Mouse (Mus musculus) left cerebral cortex, adult 9 months (tissue): ENCODE measurements around the gene Camk2g.

Source experiments
- DNase-seq, 2 experiments: peaks; one replicate each; pipeline ENCODE4 v3.0.0; 2022; ENCODE audit warnings: low spot score in 2 of 2

Camk2g gene

DNA sequence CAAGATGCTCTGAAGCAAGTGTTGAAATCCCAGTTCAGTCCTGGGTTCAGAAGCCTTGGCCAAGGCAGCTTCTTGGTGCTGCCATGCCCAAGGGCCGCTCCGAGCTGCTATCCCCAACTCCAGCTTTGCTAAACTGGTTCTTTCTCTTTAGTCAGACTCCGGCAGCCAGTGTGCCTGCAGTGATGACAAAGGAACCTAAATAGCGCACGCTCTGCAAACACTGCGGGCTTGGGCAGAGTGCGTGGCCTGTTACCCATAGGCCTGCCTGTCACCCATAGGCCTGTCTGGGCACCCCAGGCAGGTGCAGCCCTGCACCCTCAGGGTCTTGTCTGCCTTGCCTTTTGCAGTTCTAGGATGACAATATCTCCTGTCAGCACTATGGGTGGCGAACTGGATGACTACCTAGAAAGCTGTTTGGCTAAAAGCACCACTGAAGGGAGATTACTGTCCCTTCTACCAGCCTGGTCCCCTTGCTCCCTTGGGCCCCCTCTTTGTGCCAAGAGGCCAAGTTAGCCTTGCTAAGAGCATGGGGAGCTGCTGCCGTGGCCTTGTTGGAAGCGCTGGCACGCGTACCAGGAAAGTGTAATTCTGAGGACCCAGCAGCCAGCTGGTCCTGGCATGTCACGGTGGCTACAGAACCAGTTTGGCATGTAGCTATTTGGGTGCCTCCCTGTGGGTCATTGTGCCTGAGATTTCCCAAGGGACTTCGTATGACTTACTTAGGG, 12.4 kb upstream of the Camk2g start:
- DNase-seq = no peak

DNA sequence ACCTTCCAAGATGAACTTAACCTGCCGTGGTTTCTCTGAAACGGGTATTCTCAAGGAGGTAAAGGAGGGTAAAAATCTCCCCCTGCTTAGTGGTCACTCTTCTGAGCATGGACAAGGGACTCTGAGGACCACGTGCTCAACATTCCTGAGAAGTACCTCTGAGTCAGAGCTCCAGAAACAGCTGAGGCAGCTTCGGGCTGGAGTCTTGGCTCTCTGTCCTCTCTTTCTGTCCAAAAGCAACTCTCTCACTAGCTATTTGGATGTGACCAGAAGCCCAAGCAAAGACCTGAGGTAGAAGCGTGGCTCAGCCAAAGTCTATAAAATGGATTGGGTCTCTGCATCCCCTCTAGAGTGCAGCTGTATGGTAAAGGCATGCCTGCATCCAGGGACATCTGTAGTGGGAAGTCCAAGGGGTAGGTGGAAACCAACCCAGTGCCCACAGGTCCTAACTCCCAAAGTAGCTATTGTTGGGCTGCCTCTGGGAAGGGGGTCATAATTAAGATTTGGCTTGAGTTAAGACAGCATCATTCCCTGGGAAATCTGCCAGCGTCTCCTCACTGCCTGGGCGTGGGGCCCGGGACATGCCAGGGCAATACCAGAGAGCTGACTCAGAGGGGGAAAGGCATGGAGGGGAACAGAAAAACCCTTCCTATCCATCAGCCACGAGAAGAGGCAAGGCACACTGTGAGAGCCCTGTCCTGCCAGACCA, 11.2 kb upstream of the Camk2g start:
- DNase-seq = peak in 1 of 2 experiments; percentile 71

DNA sequence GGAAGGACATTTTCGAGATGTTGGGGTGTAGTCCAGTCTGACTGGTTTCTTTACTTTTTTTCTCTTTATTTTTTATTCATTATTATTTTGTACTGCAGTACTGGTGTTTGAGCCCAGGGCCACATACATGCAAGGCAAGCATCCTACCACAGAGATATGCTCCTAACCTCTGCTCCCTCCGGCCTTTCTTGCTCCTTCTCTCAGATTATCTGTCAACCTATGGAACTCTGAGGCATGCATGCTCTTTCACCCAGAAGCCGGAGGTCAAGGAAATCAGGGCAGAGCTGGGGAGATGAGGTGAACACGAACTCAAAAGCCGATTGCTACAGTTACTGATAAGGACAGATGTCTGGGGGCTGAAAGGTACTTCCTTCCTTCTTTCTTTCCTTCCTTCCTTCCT, 10.6 kb upstream of the Camk2g start:
- DNase-seq = no peak

DNA sequence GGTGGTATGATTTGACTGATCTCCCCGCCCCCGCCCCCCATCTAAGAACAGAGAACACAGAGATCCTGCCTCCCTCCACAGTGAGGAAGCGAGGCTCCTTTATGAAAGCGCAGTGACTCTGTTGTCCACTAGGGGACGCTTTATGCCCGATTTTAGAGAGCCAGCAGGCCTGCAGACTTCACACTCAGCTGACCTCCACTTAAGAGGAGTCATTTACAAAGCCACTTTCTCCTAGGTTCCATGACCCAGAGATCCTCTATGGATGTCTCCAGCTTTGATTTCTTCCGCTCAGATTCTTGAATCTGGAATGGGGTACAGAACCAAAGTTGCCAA, 9.7 kb upstream of the Camk2g start:
- DNase-seq = peak in 1 of 2 experiments; percentile 72

DNA sequence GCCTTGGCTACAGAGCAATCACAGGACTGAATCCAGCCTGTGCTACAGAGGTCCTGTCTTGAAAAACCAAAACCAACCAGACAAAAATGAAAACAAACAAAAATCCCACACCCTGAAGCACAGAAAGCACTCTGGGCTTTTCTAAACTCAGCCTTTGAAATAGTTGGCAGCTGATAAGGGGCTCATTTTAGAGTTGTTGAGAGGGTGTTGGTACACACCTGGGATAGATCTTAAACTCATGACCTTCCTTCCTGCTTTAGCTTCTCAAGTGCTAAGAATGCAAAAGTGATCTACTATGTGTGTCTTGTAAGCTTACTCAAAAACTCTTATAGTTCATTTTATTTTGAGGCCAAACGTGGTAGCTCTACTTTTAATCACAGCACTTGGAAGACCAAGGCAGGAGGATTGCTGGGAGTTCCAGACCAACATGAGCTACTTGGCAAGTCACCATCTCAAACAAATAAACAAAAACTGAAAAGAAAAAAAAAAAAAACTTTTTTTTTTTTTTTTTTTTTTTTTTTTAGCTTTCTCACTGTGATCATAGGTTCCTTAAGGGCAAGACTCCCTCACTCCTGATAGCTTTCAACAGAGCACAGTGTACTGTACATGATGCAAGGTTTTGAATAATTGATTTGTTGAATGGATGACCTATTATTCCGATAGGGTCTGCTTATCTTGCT, 9.2 kb upstream of the Camk2g start:
- no peak for DNase-seq

DNA sequence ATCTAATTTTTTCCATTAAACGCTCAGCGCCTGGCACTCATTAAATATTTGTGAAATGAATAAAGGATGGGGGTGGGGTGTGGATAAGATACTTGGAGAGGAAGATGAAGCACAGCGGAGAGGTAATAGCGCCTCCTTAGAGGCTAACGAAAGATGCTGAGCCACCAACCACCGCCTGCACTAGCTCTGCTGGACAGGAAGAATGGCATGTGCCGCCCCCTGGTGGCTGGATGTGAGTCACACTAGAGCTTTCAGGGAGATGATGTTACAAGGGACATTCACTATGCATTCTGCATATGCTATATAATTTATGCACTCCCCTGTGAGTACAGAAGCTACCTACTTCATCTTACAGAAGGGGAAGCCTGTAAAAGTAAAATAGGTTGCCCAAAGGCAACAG, 4.9 kb upstream of the Camk2g start:
- peak in 1 of 2 experiments; percentile 89 for DNase-seq

DNA sequence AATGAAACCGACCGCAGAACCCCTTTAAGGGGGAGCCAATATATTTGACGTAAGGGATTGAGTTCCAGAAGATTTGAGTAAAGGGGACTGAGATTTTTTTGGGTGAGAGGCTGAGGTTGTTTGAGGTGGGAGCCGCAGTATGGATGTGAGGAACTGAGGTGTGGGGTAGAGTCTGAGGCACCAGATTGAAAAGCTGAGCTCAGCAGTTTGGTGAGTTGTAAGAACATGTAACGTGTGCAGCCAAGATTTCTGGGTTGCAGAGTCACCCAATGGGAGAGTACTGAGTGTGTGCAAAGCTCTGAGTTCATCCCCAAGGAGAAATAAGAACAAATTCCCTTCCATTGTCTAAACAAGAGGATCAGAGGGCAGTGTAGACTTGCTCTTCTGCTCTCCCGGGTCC, 4.4 kb upstream of the Camk2g start:
- DNase-seq = no peak

DNA sequence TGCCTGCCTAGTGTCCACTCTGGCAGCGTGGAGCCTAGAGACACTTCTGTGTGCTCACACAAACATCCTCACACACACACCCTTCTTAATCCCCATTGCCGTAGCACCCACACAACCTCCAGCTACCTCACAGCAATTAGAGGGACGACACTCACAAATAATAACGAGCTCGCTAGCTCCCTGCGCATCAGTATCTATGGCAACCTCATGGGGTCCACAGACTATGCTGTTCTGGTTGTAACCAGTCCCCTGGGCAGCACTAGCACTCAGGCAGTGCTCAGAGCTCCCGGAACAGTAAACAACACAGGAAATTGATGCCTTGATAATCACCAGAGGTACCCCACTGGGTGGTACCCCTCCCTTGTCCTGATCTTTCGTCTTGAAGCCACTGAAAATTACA, 2.8 kb upstream of the Camk2g start:
- no peak for DNase-seq

DNA sequence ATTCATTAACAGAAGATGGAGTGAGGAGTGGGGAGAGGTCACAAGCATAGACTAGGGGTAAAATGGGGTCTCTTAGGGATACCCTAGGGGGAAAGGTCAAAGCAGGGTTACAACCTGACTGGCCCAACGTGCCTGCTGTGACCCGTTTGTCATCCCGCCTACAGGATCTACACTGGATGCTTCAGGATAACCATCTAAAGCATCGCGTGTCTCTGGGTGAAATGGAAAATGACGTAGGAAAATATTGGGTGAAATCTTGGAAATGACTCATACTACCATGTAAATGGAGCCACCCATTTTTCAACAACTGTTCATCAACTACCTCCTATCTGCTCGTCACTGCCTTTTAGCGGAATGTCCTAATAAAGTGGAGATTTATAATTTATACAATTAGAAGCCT, 2.3 kb upstream of the Camk2g start:
- no peak for DNase-seq

DNA sequence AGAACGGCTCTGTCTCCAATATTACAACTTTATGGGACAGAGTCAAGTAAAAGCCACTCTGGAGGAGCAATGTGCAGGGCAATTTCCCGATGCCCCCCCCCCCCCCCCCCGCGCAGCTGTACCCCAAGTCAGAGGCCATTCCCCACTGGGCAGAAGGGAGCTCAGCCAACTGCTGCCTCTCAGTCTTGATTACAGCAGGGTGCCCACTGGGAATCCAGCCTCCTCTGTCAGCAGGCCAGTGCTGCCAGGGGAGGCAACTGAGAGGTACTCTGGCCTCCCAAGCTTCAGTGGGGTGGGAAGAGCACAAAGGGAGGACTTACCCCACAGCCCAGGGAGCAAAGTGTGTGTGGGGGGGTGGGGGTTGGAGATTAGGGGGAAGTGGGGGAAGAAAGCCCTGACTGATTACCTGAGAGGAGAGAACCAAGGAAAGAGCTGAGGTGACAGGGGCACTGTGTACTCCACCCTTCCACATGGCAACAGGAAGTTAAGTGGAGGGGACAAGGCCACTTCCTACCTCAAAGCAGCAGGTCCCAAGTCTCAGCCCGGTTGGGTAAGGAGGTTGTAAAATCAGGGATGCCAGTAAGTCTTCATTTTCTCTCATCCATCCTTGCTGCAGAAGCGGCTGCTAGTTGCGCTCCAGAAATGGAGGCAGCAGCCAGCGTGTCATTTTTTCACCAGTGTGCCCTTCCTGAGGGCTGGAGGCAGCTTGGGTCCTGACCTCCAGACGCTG, 1.7 kb upstream of the Camk2g start:
- no peak for DNase-seq

DNA sequence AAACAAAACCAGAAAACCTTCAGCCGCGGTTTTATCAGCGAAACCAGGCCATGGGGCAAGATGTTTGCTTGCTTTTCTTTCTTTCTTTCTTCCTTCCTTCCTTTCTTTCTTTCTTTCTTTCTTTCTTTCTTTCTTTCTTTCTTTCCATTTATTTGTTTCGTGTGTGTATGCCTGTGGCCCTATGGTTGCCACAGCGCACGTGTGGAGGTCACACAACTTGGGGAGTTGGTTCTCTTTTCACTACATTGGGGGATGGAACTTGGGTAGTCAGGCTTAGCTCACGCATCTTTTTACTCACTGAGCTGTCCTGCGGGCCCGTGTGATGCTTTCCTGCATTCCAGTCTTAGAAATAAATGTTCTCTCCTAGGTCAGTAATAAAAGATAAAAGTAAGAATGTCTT, 701 bp upstream of the Camk2g start:
- no peak for DNase-seq

DNA sequence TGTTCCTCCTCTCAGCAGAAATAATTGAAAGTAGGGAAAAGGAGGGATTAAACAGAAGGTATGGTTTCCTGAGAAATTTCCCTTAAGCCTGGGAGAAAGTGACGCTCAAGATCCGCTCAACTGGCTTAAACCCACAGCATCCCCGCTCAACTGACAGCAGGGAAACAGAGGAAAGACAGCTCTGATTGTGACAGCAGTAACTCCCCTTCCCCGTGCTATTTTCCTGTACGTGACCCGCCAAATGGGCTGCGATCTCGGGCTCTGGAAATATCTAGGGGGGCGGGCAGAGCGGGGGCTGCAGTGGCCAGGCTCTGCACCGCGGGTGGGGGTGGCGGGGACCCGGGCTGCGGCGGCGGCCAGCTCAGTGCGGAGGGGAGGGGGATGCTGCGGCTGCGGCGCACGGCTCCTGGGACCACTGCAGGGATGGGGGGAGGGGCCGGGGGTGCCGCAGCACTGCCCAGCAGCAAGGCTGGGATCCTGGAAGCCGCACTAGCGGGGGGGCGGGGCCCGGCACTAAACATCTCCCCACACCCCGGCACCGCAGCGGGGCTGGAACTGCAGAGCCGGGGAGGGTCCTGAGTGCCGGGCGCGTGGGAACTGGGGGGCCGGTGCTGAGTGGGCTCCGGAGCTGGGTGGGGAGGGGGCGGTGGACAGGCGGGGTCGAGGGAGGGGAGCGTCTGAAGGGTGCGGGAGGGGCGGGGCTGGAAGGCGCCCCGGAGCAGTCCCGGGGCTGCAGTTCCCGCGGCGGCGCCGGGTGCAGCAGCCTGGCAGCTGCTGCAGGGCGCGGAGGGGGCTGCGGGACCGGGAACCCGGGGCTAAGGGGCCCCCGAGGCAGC, 748 bp downstream of the Camk2g start:
- DNase-seq = no peak

DNA sequence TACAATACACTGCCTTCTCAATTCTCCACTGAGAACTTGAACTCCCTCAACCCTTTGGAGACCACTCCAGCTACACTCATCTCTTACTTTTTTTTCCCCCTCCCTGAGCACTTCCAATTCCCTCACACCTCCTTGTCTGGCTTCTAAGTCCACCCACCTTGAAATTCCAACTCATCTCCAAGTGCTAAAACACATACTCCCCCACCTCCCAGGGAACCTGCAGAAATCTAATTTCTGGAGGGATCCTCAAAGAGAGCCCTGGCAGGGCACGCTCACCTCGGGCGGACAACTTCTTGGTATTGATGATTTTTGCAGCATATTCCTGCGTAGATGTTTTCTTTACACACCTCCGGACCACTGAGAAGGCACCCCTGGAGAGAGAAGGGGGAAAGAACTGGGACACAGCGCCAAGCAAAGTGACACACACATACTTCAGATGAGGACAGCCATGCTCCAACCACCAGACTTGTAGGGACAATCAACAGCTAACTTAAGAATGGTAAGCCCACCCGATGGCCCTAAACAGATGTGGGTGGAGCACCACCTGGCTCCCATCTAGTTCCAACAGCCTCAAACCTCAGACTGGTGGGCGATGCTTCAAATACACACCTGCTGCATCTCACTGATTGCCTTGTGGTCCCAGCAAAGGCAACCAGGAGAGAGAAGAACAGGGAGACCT, 1.5 kb downstream of the Camk2g start:
- DNase-seq = no peak

DNA sequence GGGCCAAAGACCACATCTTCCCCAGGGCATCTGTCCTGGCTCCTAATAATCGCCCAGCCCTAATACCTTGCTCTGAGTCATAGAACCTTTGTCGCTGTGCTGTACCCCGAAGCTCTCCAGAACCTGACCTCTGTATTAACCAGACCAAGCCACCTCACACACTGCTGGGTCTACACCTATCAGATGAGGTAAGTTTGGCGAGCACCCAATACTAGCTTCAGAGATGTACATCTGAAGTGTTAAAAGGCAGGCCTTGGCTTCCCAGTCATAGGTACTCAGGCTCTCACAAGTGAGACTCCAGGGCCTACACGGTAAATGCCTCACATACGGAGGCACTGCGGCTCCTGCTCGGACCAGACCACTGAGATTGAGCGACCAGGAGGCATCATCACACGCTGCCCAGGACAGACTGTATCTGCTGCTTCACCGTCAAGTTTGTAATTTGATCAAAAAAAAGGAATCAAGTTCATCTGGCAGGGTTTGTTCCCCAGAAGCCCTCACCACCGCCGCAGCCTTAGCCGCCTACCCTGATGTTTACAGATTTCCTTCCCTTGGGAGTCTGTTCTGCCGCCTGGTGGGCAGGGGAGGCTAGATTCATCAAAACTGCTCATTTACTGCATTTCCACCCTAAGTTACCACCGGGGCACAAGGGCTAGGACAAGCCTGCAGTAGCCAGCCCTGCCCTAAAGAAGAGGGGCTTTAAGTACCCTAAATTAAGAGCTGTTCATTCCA, 2.2 kb downstream of the Camk2g start:
- DNase-seq = no peak

DNA sequence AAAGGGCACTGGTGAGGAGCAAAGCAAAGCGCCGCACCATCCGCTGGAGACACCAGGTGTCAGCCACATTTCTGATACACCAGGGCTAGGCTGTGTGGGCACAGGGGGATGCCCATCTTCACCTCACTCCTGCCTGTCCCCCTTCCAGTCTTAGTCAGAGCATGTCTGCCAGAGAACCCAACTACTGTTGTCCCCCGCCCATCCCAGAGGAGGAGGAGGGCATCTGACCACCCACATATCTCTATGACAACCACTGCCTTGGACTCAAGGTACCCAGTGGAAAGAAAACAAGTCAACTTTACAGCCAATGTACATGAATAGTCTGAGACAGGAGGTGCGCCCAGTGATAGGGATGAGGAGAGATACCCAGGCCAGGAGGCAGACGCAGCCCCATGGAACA, 2.9 kb downstream of the Camk2g start:
- no peak for DNase-seq

DNA sequence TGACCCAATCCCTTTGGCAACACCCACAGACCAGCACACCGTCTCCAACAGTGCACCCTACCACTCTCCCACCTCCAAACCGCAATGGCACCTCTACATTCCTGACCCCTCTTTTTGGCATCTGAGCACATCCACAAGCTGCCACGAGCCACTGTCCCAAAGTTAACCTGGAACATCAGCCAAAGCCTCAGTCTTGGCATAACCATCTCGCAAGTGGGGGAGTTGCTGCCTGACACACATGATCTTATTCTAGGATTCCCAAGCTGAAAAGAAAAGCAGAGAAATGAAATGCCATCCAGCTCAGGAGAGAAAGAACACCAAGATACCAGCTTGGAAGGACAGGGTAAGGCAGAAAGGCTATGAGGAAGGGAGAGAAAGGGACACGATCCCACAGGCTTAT, 3.4 kb downstream of the Camk2g start:
- DNase-seq = no peak

DNA sequence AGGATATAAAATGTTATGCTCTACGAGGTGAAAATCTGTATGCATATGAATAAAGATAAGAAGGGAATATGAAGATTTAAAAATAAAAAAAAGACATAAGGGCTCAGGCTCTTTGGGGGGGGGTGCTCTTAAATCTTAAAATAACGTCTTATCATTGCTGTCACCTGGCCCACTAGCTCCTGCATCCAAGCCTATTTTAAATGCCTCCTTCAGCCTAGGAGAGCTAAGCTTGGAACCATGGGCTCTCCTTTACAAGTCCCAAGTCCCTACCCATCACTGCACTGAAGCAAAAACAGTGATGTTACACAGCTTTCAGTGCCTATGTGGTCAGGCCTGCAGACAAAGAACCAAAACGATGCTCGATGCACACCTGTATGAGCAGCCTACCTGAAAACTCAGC, 4.3 kb downstream of the Camk2g start:
- DNase-seq = no peak

DNA sequence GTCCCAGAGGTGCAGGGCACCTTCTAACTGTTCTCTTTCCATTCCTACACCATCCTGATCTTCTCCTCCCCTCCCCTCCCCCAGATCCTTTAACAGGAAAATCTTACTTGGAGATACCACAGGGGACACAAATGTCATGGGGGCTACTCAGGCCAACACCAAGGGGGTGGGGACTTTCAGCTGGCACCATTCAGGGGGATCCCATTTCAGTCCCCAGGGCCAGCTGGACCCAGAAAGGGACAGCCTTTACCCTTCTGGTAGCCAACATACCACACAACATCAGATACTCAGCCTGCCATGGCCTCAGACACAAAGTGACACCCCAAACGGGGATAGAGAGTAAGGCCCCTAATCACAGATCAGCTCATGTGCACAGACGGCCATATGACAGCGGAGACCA, 5.7 kb downstream of the Camk2g start:
- no peak for DNase-seq

DNA sequence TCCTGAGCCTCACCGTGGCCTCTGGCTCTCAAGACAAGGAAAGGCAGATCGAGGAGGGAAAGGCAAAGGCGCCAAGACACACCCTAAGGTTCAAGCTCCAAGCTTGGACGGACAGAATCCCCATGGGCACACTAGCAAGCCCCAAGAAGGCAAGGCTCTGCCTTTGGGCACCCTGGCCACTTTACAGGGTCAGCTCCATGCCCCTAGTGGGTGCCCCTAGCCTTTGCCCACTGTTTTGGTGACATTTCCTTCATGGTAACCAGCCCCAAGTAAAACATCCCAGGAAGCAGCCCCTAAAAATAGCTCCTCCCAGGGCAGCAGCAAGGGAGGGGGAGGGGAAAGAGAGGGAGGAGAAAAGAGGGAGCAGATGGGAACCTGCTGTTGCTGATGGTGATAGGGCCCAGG, 7.3 kb downstream of the Camk2g start:
- DNase-seq = no peak

DNA sequence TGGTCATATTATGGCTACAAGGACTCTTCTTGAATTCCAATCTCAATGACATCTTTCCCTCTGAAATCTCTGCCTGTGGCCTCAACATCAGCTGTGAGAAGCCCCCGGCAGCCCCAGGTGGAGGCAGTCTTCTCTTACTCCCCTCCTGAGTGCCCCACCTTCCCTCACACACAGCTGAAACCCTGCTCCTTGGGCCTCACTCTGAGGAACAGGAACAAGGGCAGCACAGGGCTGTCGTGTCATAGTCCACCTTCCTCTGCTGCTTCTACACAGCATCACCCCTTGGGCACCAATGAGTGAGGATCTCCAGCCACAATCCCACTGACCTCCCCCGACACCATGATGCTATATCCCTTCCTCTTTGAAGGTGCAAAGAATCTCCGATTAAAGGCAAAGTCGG, 7.9 kb downstream of the Camk2g start:
- DNase-seq = no peak
